Mouse (Mus musculus) megakaryocyte, embryonic 14.5 days (primary cell): ENCODE measurements around the gene Usp43. TPM values are rescaled to one million over a fixed set of nuclear protein-coding genes. Genes with fewer than 3 reads are reported as not detected.

Source experiments
- H3K27me3 ChIP-seq: replicated peaks from 2 replicates; pipeline ENCODE3; 2012; ENCODE audit warnings: inconsistent platforms
- H3K36me3 ChIP-seq: replicated peaks from 2 replicates; pipeline ENCODE3; 2012; ENCODE audit warnings: low read length, inconsistent platforms, mixed read lengths
- H3K4me1 ChIP-seq: 2 replicates; pipeline ENCODE4 v1.6.1; 2012; ENCODE audit warnings: inconsistent platforms
- H3K4me3 ChIP-seq: replicated peaks from 2 replicates; pipeline ENCODE3; 2012; ENCODE audit warnings: moderate library complexity, mild to moderate bottlenecking, inconsistent platforms
- H3K9me3 ChIP-seq: 2 replicates; pipeline ENCODE4 v1.6.1; 2012; ENCODE audit warnings: inconsistent platforms
- FLI1 ChIP-seq: IDR thresholded peaks from 2 replicates; pipeline ENCODE4 v1.6.1; 2012; ENCODE audit warnings: low read length, inconsistent platforms, mixed read lengths
- GATA1 ChIP-seq: IDR thresholded peaks from 3 replicates; pipeline ENCODE4 v1.6.1; 2012; ENCODE audit warnings: mixed read lengths, low read length, inconsistent platforms, borderline replicate concordance
- polyA plus RNA-seq: library from polyadenylated mRNA; stranded (reverse); fragments of >175 nt; gene quantifications from 2 replicates; pipeline ENCODE4 v1.2.3, GENCODE M21; 2012; ENCODE audit warnings: low replicate concordance; ENCODE audit not compliant: insufficient read depth

Gene Usp43
- polyA plus RNA-seq, 1 experiment, result 0.19 TPM

- no peaks in the 10 kb centered on the region for H3K9me3 ChIP-seq
- H3K4me3 ChIP-seq, result no peak overlapping the region
- H3K36me3 ChIP-seq, result no peaks in the 10 kb centered on the region
- peaks cover 9% of the 10 kb centered on the region for H3K27me3 ChIP-seq
- no peaks in the 10 kb centered on the region for H3K4me1 ChIP-seq
- TF ChIP-seq GATA1 (no peak), FLI1 (no peak)
Measured at GRCm38 (mm10) chr11:67855035-67855434, 66.9 kb downstream of the Usp43 start.

- no peak overlapping the region for H3K4me3 ChIP-seq
- H3K27me3 ChIP-seq, result peaks cover 4% of the 10 kb centered on the region
- no peaks in the 10 kb centered on the region for H3K9me3 ChIP-seq
- TF ChIP-seq GATA1, result no peak
- no peaks in the 10 kb centered on the region for H3K36me3 ChIP-seq
- H3K4me1 ChIP-seq, result no peaks in the 10 kb centered on the region
Measured at GRCm38 (mm10) chr11:67853996-67854395, 68.0 kb downstream of the Usp43 start.

- no peaks in the 10 kb centered on the region for H3K4me1 ChIP-seq
- TF ChIP-seq GATA1, result no peak
- TF ChIP-seq FLI1, result no peak
- no peaks in the 10 kb centered on the region for H3K9me3 ChIP-seq
- peaks cover 3% of the 10 kb centered on the region for H3K27me3 ChIP-seq
- no peaks in the 10 kb centered on the region for H3K36me3 ChIP-seq
- H3K4me3 ChIP-seq, result no peak overlapping the region
Measured at GRCm38 (mm10) chr11:67851770-67852169, 70.2 kb downstream of the Usp43 start.

GRCm38 (mm10) chr11:67845193-67845592, 76.8 kb downstream of the Usp43 start:
- H3K4me3 ChIP-seq, result no peak overlapping the region
- H3K9me3 ChIP-seq, result no peaks in the 10 kb centered on the region
- TF ChIP-seq GATA1, result no peak
- TF ChIP-seq FLI1, result no peak
- peaks cover 2% of the 10 kb centered on the region for H3K27me3 ChIP-seq
- H3K36me3 ChIP-seq, result no peaks in the 10 kb centered on the region
- no peaks in the 10 kb centered on the region for H3K4me1 ChIP-seq

GRCm38 (mm10) chr11:67839810-67840209, 82.1 kb downstream of the Usp43 start:
- Histone ChIP-seq H3K9me3 (no peaks in the 10 kb centered on the region), H3K36me3 (no peaks in the 10 kb centered on the region), H3K4me1 (0 out of 2 replicates have a peak, but pooled peaks cover 3% of the 10 kb centered on the region), H3K27me3 (no peaks in the 10 kb centered on the region), H3K4me3 (no peak overlapping the region)
- TF ChIP-seq GATA1 (no peak), FLI1 (no peak)

GRCm38 (mm10) chr11:67835408-67836078, 86.4 kb downstream of the Usp43 start:
- Histone ChIP-seq H3K27me3 (peaks cover 1% of the 10 kb centered on the region), H3K36me3 (no peaks in the 10 kb centered on the region), H3K4me3 (no peak overlapping the region), H3K9me3 (no peaks in the 10 kb centered on the region), H3K4me1 (0 out of 2 replicates have a peak, but pooled peaks cover 3% of the 10 kb centered on the region)
- TF ChIP-seq FLI1 (no peak), GATA1 (no peak)

GRCm38 (mm10) chr11:67831820-67832219, 90.1 kb downstream of the Usp43 start:
- Histone ChIP-seq H3K9me3 (no peaks in the 10 kb centered on the region), H3K27me3 (peaks cover 1% of the 10 kb centered on the region), H3K36me3 (no peaks in the 10 kb centered on the region), H3K4me3 (no peak overlapping the region), H3K4me1 (no peaks in the 10 kb centered on the region)
- TF ChIP-seq GATA1 (no peak), FLI1 (no peak)

GRCm38 (mm10) chr11:67829530-67829929, 92.4 kb downstream of the Usp43 start:
- TF ChIP-seq GATA1, result no peak
- no peak for TF ChIP-seq FLI1

GRCm38 (mm10) chr11:67828360-67829059, 93.4 kb downstream of the Usp43 start:
- peaks cover 1% of the 10 kb centered on the region for H3K27me3 ChIP-seq
- no peak overlapping the region for H3K4me3 ChIP-seq
- TF ChIP-seq GATA1 (no peak), FLI1 (no peak)
- H3K9me3 ChIP-seq, result no peaks in the 10 kb centered on the region
- no peaks in the 10 kb centered on the region for H3K4me1 ChIP-seq
- no peaks in the 10 kb centered on the region for H3K36me3 ChIP-seq

More at GRCm38 (mm10) chr11:67829530-67829929, 92.4 kb downstream of the Usp43 start:
- Histone ChIP-seq H3K36me3 (no peaks in the 10 kb centered on the region), H3K4me3 (no peak overlapping the region), H3K27me3 (peaks cover 1% of the 10 kb centered on the region), H3K4me1 (no peaks in the 10 kb centered on the region), H3K9me3 (no peaks in the 10 kb centered on the region)

- H3K9me3 ChIP-seq, result no peaks in the 10 kb centered on the region
- H3K4me3 ChIP-seq, result no peak overlapping the region
- TF ChIP-seq FLI1, result no peak
- TF ChIP-seq GATA1, result no peak
- H3K36me3 ChIP-seq, result no peaks in the 10 kb centered on the region
- H3K4me1 ChIP-seq, result peaks cover 10% of the 10 kb centered on the region
- H3K27me3 ChIP-seq, result peaks cover 12% of the 10 kb centered on the region
Measured at GRCm38 (mm10) chr11:67821560-67821959, 100.4 kb downstream of the Usp43 start.
